Mouse (Mus musculus) midbrain, embryonic 16.5 days (tissue): Measurements from ENCODE around the gene Cyp2j9. TPM values are rescaled to one million over a fixed set of nuclear protein-coding genes. Genes with fewer than 3 reads are reported as not detected.
"Not testable (repeated sequence)": the region's sequence is repeated elsewhere in the genome, so short reads cannot be mapped to it uniquely, and the experiment has no call there.

Experiments used
- ATAC-seq: fragments of 200-750 bp; cut with Nextera tagmentation; 2 replicates; pipeline ENCODE4 v1.8.0; 2017; ENCODE audit warnings: moderate TSS enrichment
- H3K27ac ChIP-seq: fragments of 300-500 bp; sonication (generic); 2 replicates; pipeline ENCODE4 v1.5.1; 2014; ENCODE audit warnings: mild to moderate bottlenecking, low read length, mixed read lengths
- H3K27me3 ChIP-seq: fragments of 300-500 bp; sonication (generic); 2 replicates; pipeline ENCODE4 v1.6.1; 2014; ENCODE audit warnings: low read depth, low read length, mixed read lengths; ENCODE audit not compliant: control insufficient read depth, insufficient read depth
- H3K36me3 ChIP-seq: fragments of 300-500 bp; sonication (generic); 2 replicates; pipeline ENCODE4 v1.6.1; 2014; ENCODE audit warnings: mild to moderate bottlenecking, low read length, moderate library complexity, mixed read lengths; ENCODE audit not compliant: control insufficient read depth, insufficient read depth
- H3K4me1 ChIP-seq: fragments of 300-500 bp; sonication (generic); 2 replicates; pipeline ENCODE4 v1.6.1; 2014; ENCODE audit warnings: mild to moderate bottlenecking, low read length, mixed read lengths; ENCODE audit not compliant: control insufficient read depth, insufficient read depth
- H3K4me2 ChIP-seq: fragments of 300-500 bp; sonication (generic); 2 replicates; pipeline ENCODE4 v1.6.1; 2014; ENCODE audit warnings: mild to moderate bottlenecking, low read length, mixed read lengths
- H3K4me3 ChIP-seq: fragments of 300-500 bp; sonication (generic); 2 replicates; pipeline ENCODE4 v1.5.1; 2014; ENCODE audit warnings: low read depth, mild to moderate bottlenecking, low read length, moderate library complexity, mixed read lengths
- H3K9ac ChIP-seq: fragments of 300-500 bp; sonication (generic); 2 replicates; pipeline ENCODE4 v1.6.1; 2014; ENCODE audit warnings: low read depth, low read length, mixed read lengths
- H3K9me3 ChIP-seq: fragments of 300-500 bp; sonication (generic); replicated peaks from 2 replicates; pipeline ENCODE4 v1.6.1; 2014; ENCODE audit warnings: mild to moderate bottlenecking, low read length, mixed read lengths; ENCODE audit not compliant: control insufficient read depth, poor library complexity, severe bottlenecking
- WGBS: fragments of 180-500 bp; shearing (Covaris S2); extraction: QIAGEN DNeasy Blood & Tissue Kit; methylation state at CpG from one replicate; pipeline ENCODE4 v1.1.7; 2014; 5-methylcytosine and 5-hydroxymethylcytosine counted together
- polyA plus RNA-seq: library from polyadenylated mRNA; unstranded; fragments of >200 nt; fragmentation: Nextera tagmentation; extraction: Ambion mirVana; gene quantifications from 2 replicates; pipeline ENCODE4 v1.2.1, GENCODE M21; 2015

Gene Cyp2j9
- 5.1 and 9.0 TPM in 2 replicates for polyA plus RNA-seq

GRCm38 (mm10) chr4:96590911-96591790 lies at the start of gene Cyp2j9:
Gene Cyp2j9, minus strand, starts transcription at chr4:96591578.
- WGBS, result 6% methylated on average over 18 of the region's 18 CpGs
- H3K4me2 ChIP-seq, result peak within 1 kb of the TSS; percentile 79
- ATAC-seq, result peak; percentile 92
- no peaks in the 10 kb centered on the region for H3K9me3 ChIP-seq
- H3K4me3 ChIP-seq, result peak within 1 kb of the TSS; percentile 45
- H3K4me1 ChIP-seq, result peaks cover 8% of the 10 kb centered on the region; the same call in 1 of the 2 replicates
- peak within 1 kb of the TSS; percentile 66 for H3K27ac ChIP-seq
- peak within 1 kb of the TSS; percentile 68 for H3K9ac ChIP-seq
- H3K27me3 ChIP-seq, result no peaks in the 10 kb centered on the region
- H3K36me3 ChIP-seq, result no peaks in the 10 kb centered on the region

GRCm38 (mm10) chr4:96635455-96635854 lies 44.1 kb upstream of the Cyp2j9 start:
- Histone ChIP-seq H3K4me3 (no peak overlapping the region), H3K4me2 (no peak overlapping the region), H3K9ac (no peak overlapping the region), H3K27ac (no peak overlapping the region), H3K4me1 (no peaks in the 10 kb centered on the region), H3K9me3 (no peaks in the 10 kb centered on the region), H3K36me3 (no peaks in the 10 kb centered on the region), H3K27me3 (no peaks in the 10 kb centered on the region)
- ATAC-seq, result no peak
- 80% methylated on average over 1 of the region's 1 CpGs for WGBS

GRCm38 (mm10) chr4:96622474-96622873 lies 31.1 kb upstream of the Cyp2j9 start:
- no peak overlapping the region for H3K4me2 ChIP-seq
- no peaks in the 10 kb centered on the region for H3K36me3 ChIP-seq
- no peak overlapping the region for H3K27ac ChIP-seq
- no peaks in the 10 kb centered on the region for H3K4me1 ChIP-seq
- WGBS, result 100% methylated on average over 1 of the region's 1 CpGs
- no peaks in the 10 kb centered on the region; the same call in 1 of the 2 replicates for H3K9me3 ChIP-seq
- ATAC-seq, result no peak
- H3K4me3 ChIP-seq, result no peak overlapping the region
- H3K27me3 ChIP-seq, result no peaks in the 10 kb centered on the region
- no peak overlapping the region for H3K9ac ChIP-seq

GRCm38 (mm10) chr4:96591791-96592150 lies 393 bp upstream of the Cyp2j9 start:
- peak; percentile 86 for ATAC-seq
- Histone ChIP-seq H3K27ac (no peak overlapping the region), H3K27me3 (no peaks in the 10 kb centered on the region), H3K4me1 (peaks cover 8% of the 10 kb centered on the region; the same call in 1 of the 2 replicates), H3K4me3 (peak overlapping the region; percentile 45), H3K9me3 (no peaks in the 10 kb centered on the region), H3K36me3 (no peaks in the 10 kb centered on the region), H3K4me2 (peak overlapping the region; percentile 79), H3K9ac (peak overlapping the region; percentile 68; the same call in 1 of the 2 replicates)
- WGBS, result 18% methylated on average over 4 of the region's 4 CpGs

GRCm38 (mm10) chr4:96581425-96582088 lies 9.8 kb downstream of the Cyp2j9 start:
- Histone ChIP-seq H3K27ac (no peak overlapping the region), H3K4me2 (no peak overlapping the region), H3K27me3 (no peaks in the 10 kb centered on the region), H3K4me1 (no peaks in the 10 kb centered on the region), H3K9me3 (no peaks in the 10 kb centered on the region), H3K4me3 (no peak overlapping the region), H3K9ac (no peak overlapping the region), H3K36me3 (no peaks in the 10 kb centered on the region)
- WGBS, result 59% methylated on average over 1 of the region's 1 CpGs
- ATAC-seq, result no peak

GRCm38 (mm10) chr4:96580351-96580750 lies 11.0 kb downstream of the Cyp2j9 start:
- 59% methylated on average over 6 of the region's 6 CpGs for WGBS
- H3K4me2 ChIP-seq, ATAC-seq, H3K4me1 ChIP-seq, H3K4me3 ChIP-seq, H3K36me3 ChIP-seq, H3K27me3 ChIP-seq, H3K27ac ChIP-seq, H3K9ac ChIP-seq, H3K9me3 ChIP-seq: not testable (repeated sequence)

- H3K4me2 ChIP-seq, result no peak overlapping the region
- no peak overlapping the region for H3K9ac ChIP-seq
- H3K4me1 ChIP-seq, result no peaks in the 10 kb centered on the region
- no peak for ATAC-seq
- H3K9me3 ChIP-seq, result no peaks in the 10 kb centered on the region
- H3K27ac ChIP-seq, result no peak overlapping the region
- H3K4me3 ChIP-seq, result no peak overlapping the region
- WGBS, result 74% methylated on average over 3 of the region's 3 CpGs
- H3K27me3 ChIP-seq, result no peaks in the 10 kb centered on the region
- H3K36me3 ChIP-seq, result no peaks in the 10 kb centered on the region
Observed at GRCm38 (mm10) chr4:96569442-96569841, 21.9 kb downstream of the Cyp2j9 start.

- no peak overlapping the region for H3K4me2 ChIP-seq
- H3K27ac ChIP-seq, result no peak overlapping the region
- no peak overlapping the region for H3K9ac ChIP-seq
- no peaks in the 10 kb centered on the region for H3K4me1 ChIP-seq
- 77% methylated on average over 1 of the region's 1 CpGs for WGBS
- H3K9me3 ChIP-seq, result no peaks in the 10 kb centered on the region
- ATAC-seq, result no peak
- no peaks in the 10 kb centered on the region for H3K36me3 ChIP-seq
- H3K4me3 ChIP-seq, result no peak overlapping the region
- H3K27me3 ChIP-seq, result no peaks in the 10 kb centered on the region
Observed at GRCm38 (mm10) chr4:96567988-96568387, 23.4 kb downstream of the Cyp2j9 start.

GRCm38 (mm10) chr4:96565808-96566207 lies 25.6 kb downstream of the Cyp2j9 start:
- Histone ChIP-seq H3K9me3 (no peaks in the 10 kb centered on the region), H3K27me3 (no peaks in the 10 kb centered on the region), H3K4me3 (no peak overlapping the region), H3K4me1 (no peaks in the 10 kb centered on the region), H3K36me3 (no peaks in the 10 kb centered on the region), H3K4me2 (no peak overlapping the region), H3K9ac (no peak overlapping the region), H3K27ac (no peak overlapping the region)
- no peak for ATAC-seq
